In the genomic region with DNA sequence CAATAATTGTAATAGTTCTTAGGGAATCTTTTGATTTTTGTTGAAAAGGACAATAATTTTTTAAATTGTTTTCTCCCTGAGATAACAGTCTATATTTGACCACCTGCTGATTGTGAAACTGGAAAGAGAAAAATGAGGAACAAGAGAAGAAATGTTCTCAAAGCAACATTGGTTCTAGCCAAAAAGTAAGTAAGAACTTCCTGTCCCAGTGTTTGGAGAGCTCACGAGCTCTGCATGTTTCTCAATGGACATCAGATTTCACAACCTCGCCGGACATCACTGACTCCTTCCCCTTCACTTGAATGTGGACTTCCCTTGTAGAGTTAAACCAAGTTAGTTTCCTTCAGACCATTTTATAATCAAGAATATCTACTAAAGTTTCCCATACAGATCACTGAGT, we compare ENCODE assay signal across 14 mouse cellular contexts. TPM values are rescaled to one million over a fixed set of nuclear protein-coding genes. Genes with fewer than 3 reads are reported as not detected.
DNase-seq lines count a peak whose midpoint lies in the region; ATAC-seq lines count a peak whose summit lies in the region.
"Had no signal": no experiment of that assay in that cellular context is flagged by ENCODE, and none has a peak within 500 bp of the region (broad histone marks: within the 10 kb centered on the region; RNA-seq: fewer than 3 reads in every experiment).

No protein-coding gene starts in this region.

- no peak overlapping the region for H3K9ac ChIP-seq in liver, embryonic 15.5 days
- H3K9ac ChIP-seq: embryonic facial prominence, embryonic 15.5 days; limb, embryonic 12.5 days had no signal

- peak; percentile 3 for DNase-seq in adrenal gland, adult 8-10 months
- no peak for DNase-seq in adrenal gland, postnatal 14 days
- DNase-seq in left cerebral cortex, adult 11 months (ENCODE audit: low spot score), result peak; percentile 19
- no peak for DNase-seq in left cerebral cortex, postnatal 10 days (ENCODE audit: extremely low spot score in 1 of 2, low spot score in 2 of 2)
- no peak for DNase-seq in thymus, postnatal 4 days
- DNase-seq in ovary, adult 18-20 months (ENCODE audit: low spot score), result no peak
- DNase-seq: adrenal gland, adult 2 months; cerebellum, postnatal 25 days; thymus, adult 2 months had no signal

- peaks cover 8% of the 10 kb centered on the region for H3K4me1 ChIP-seq in liver, embryonic 15.5 days (replicated peaks)
- H3K4me1 ChIP-seq: embryonic facial prominence, embryonic 15.5 days; limb, embryonic 12.5 days had no signal

- H3K4me2 ChIP-seq in liver, embryonic 15.5 days, result no peak overlapping the region
- H3K4me2 ChIP-seq: embryonic facial prominence, embryonic 15.5 days; limb, embryonic 12.5 days had no signal

- H3K36me3 ChIP-seq in liver, embryonic 15.5 days (replicated peaks), result no peaks in the 10 kb centered on the region
- H3K36me3 ChIP-seq: embryonic facial prominence, embryonic 15.5 days; limb, embryonic 12.5 days had no signal

- H3K9me3 ChIP-seq in liver, embryonic 15.5 days (replicated peaks), result no peaks in the 10 kb centered on the region
- H3K9me3 ChIP-seq: embryonic facial prominence, embryonic 15.5 days; limb, embryonic 12.5 days had no signal

- 21% methylated on average over 3 of the region's 3 CpGs for WGBS in liver, embryonic 15.5 days (ENCODE audit: insufficient replicate concordance)

- H3K27me3 ChIP-seq in liver, embryonic 15.5 days, result no peaks in the 10 kb centered on the region
- H3K27me3 ChIP-seq: embryonic facial prominence, embryonic 15.5 days; limb, embryonic 12.5 days had no signal

- intact Hi-C loops in left cerebral cortex, postnatal 10 days (cut with DNase I), result no loop called here

- H3K27ac ChIP-seq in liver, embryonic 15.5 days (replicated peaks), result 0 out of 2 replicates have a peak overlapping the region, but pooled peaks have one; percentile 14
- H3K27ac ChIP-seq: embryonic facial prominence, embryonic 15.5 days; limb, embryonic 12.5 days had no signal

- no peak overlapping the region for H3K4me3 ChIP-seq in liver, embryonic 15.5 days (replicated peaks)
- H3K4me3 ChIP-seq: embryonic facial prominence, embryonic 15.5 days; limb, embryonic 12.5 days had no signal

- peak; percentile 40; the same call in 1 of the 2 replicates for ATAC-seq in liver, embryonic 15.5 days (ENCODE audit: insufficient read depth)
- ATAC-seq in megakaryocyte progenitor cell, adult 5-6 weeks (replicated peaks; ENCODE audit: poor library complexity), result peak; percentile 100
- ATAC-seq: midbrain, embryonic 16.5 days had no signal

RNA-seq across cellular contexts. Expression of a gene that starts 36.0 kb away (rescaled TPM):
- total RNA-seq in adrenal gland, adult 8-10 months (2022), result 10 to 100 TPM in 2 of 4 experiments, 1 to 10 TPM in 2; 6.9 to 13.2 (median 9.2) TPM
- total RNA-seq in adrenal gland, postnatal 14 days (2021), result 6.1 and 9.1 TPM in 2 replicates
- 10 to 100 TPM; 39.3 to 46.9 TPM for total RNA-seq in left cerebral cortex, postnatal 10 days (2021)
- polyA plus RNA-seq in liver, embryonic 15.5 days (2015; fragmentation: Nextera tagmentation; extraction: Ambion mirVana), result 11.9 and 14.8 TPM in 2 replicates
- 117 and 127 TPM in 2 replicates for total RNA-seq in megakaryocyte progenitor cell, adult 5-6 weeks (2015)
- 61.2 and 74.4 TPM in 2 replicates for total RNA-seq in megakaryocyte progenitor cell, adult 5-6 weeks (2017)

Comparison
In these comparisons a context has a peak if more than half of its experiments do, and no peak if none do; other contexts are left out.
1. DNase-seq: peak in adrenal gland, adult 8-10 months (single experiment) and left cerebral cortex, adult 11 months (single experiment); none in adrenal gland, postnatal 14 days (single experiment), left cerebral cortex, postnatal 10 days (0 of 2), thymus, postnatal 4 days (single experiment) and ovary, adult 18-20 months (single experiment).